Mouse (Mus musculus): ENCODE data around the gene Tmem211. TPM values are rescaled to one million over a fixed set of nuclear protein-coding genes. Genes with fewer than 3 reads are reported as not detected.

Gene Tmem211
- polyA plus RNA-seq, 1 experiment from 2014 or later, result not detected

Other genes starting within 250 kb of the Tmem211 start
- gene Grk3, start 211.1 kb upstream of the Tmem211 start, polyA plus RNA-seq (2015; fragmentation: Nextera tagmentation; extraction: Ambion mirVana), result 30.7 and 31.5 TPM in 2 replicates
- not detected in 2 replicates for gene Crybb2, start 156.8 kb upstream of the Tmem211 start, polyA plus RNA-seq (2015; fragmentation: Nextera tagmentation; extraction: Ambion mirVana)
- gene Crybb3, start 145.3 kb upstream of the Tmem211 start, polyA plus RNA-seq (2015; fragmentation: Nextera tagmentation; extraction: Ambion mirVana), result 0.60 and 2.3 TPM in 2 replicates
- 3.8 and 4.2 TPM in 2 replicates for gene 2900026A02Rik, start 5.7 kb upstream of the Tmem211 start, polyA plus RNA-seq (2015; fragmentation: Nextera tagmentation; extraction: Ambion mirVana)
- 27.5 and 29.4 TPM in 2 replicates for gene Sgsm1, start 83.9 kb downstream of the Tmem211 start, polyA plus RNA-seq (2015; fragmentation: Nextera tagmentation; extraction: Ambion mirVana)
- not detected in 2 replicates for gene Aym1, start 130.4 kb downstream of the Tmem211 start, polyA plus RNA-seq (2015; fragmentation: Nextera tagmentation; extraction: Ambion mirVana)